Mouse (Mus musculus): ENCODE data around the gene Cwc25.

DNA sequence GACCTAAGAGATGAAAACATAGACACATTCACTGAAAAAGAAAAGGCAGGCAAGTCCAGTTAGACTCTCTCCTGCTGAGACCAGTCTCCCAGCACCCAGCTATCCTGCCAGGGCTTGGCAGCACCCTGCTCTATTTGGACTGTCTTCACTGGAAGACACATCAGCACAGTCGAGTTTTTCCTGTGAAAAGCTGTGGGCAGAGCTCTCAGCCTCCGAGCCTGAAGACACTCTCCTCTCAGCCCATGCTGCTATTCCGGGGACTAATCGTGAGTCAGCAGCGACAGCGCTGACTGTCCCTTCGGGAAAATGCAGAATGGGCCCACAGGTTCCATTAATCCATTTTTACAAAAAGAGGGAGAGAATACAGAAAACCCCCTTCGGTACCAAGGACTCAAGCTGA, 13.1 kb downstream of the Cwc25 start:
- TF ChIP-seq POLR2A (IDR thresholded peaks at IDR 0.05; ENCODE audit: control insufficient read depth, low read depth, low read length) (no peak), CTCF (IDR thresholded peaks at IDR 0.05; ENCODE audit: control insufficient read depth, insufficient read depth, insufficient replicate concordance, low read depth, low read length) (no peak)

Data from testis, adult 2 months (tissue).